Comparison of ENCODE assay signal across 7 mouse cellular contexts in genomic region chr19:24622309-24622708, GRCm38 (mm10). TPM values are rescaled to one million over a fixed set of nuclear protein-coding genes. Genes with fewer than 3 reads are reported as not detected.
"Had no signal": no experiment of that assay in that cellular context is flagged by ENCODE, and none has a peak within 500 bp of the region (broad histone marks: within the 10 kb centered on the region; RNA-seq: fewer than 3 reads in every experiment).

No protein-coding gene starts in this region.

- H3K4me2 ChIP-seq: intestine, embryonic 15.5 days; kidney, embryonic 15.5 days; limb, embryonic 15.5 days; liver, embryonic 12.5 days; lung, embryonic 14.5 days; midbrain, embryonic 12.5 days had no signal

- H3K27ac ChIP-seq: intestine, embryonic 15.5 days; kidney, embryonic 15.5 days; limb, embryonic 15.5 days; liver, embryonic 12.5 days; midbrain, embryonic 12.5 days had no signal

- H3K36me3 ChIP-seq: intestine, embryonic 15.5 days; kidney, embryonic 15.5 days; limb, embryonic 15.5 days; liver, embryonic 12.5 days; midbrain, embryonic 12.5 days had no signal

- H3K4me1 ChIP-seq: intestine, embryonic 15.5 days; kidney, embryonic 15.5 days; limb, embryonic 15.5 days; liver, embryonic 12.5 days; midbrain, embryonic 12.5 days had no signal

- ATAC-seq: intestine, embryonic 15.5 days; liver, embryonic 12.5 days had no signal

- H3K9ac ChIP-seq: intestine, embryonic 15.5 days; kidney, embryonic 15.5 days; limb, embryonic 15.5 days; liver, embryonic 12.5 days; lung, embryonic 14.5 days; midbrain, embryonic 12.5 days had no signal

- H3K9me3 ChIP-seq: intestine, embryonic 15.5 days; kidney, embryonic 15.5 days; limb, embryonic 15.5 days; liver, embryonic 12.5 days; midbrain, embryonic 12.5 days had no signal

- H3K27me3 ChIP-seq: intestine, embryonic 15.5 days; kidney, embryonic 15.5 days; limb, embryonic 15.5 days; midbrain, embryonic 12.5 days had no signal

- H3K4me3 ChIP-seq: intestine, embryonic 15.5 days; kidney, embryonic 15.5 days; limb, embryonic 15.5 days; liver, embryonic 12.5 days; midbrain, embryonic 12.5 days had no signal

RNA-seq across cellular contexts. Expression of gene Tmem252, which starts 51.5 kb away (rescaled TPM):
- total RNA-seq: megakaryocyte, adult 5-6 weeks had no signal
